Mouse (Mus musculus) midbrain, embryonic 16.5 days (tissue): ENCODE data around the gene Lrp10. TPM values are rescaled to one million over a fixed set of nuclear protein-coding genes. Genes with fewer than 3 reads are reported as not detected.

Experiments used
- ATAC-seq: fragments of 200-750 bp; cut with Nextera tagmentation; 2 replicates; pipeline ENCODE4 v1.8.0; 2017; ENCODE audit warnings: moderate TSS enrichment
- H3K27ac ChIP-seq: fragments of 300-500 bp; sonication (generic); 2 replicates; pipeline ENCODE4 v1.5.1; 2014; ENCODE audit warnings: mild to moderate bottlenecking, low read length, mixed read lengths
- H3K27me3 ChIP-seq: fragments of 300-500 bp; sonication (generic); 2 replicates; pipeline ENCODE4 v1.6.1; 2014; ENCODE audit warnings: low read depth, low read length, mixed read lengths; ENCODE audit not compliant: control insufficient read depth, insufficient read depth
- H3K36me3 ChIP-seq: fragments of 300-500 bp; sonication (generic); 2 replicates; pipeline ENCODE4 v1.6.1; 2014; ENCODE audit warnings: mild to moderate bottlenecking, low read length, moderate library complexity, mixed read lengths; ENCODE audit not compliant: control insufficient read depth, insufficient read depth
- H3K4me1 ChIP-seq: fragments of 300-500 bp; sonication (generic); 2 replicates; pipeline ENCODE4 v1.6.1; 2014; ENCODE audit warnings: mild to moderate bottlenecking, low read length, mixed read lengths; ENCODE audit not compliant: control insufficient read depth, insufficient read depth
- H3K4me2 ChIP-seq: fragments of 300-500 bp; sonication (generic); 2 replicates; pipeline ENCODE4 v1.6.1; 2014; ENCODE audit warnings: mild to moderate bottlenecking, low read length, mixed read lengths
- H3K4me3 ChIP-seq: fragments of 300-500 bp; sonication (generic); 2 replicates; pipeline ENCODE4 v1.5.1; 2014; ENCODE audit warnings: low read depth, mild to moderate bottlenecking, low read length, moderate library complexity, mixed read lengths
- H3K9ac ChIP-seq: fragments of 300-500 bp; sonication (generic); 2 replicates; pipeline ENCODE4 v1.6.1; 2014; ENCODE audit warnings: low read depth, low read length, mixed read lengths
- H3K9me3 ChIP-seq: fragments of 300-500 bp; sonication (generic); replicated peaks from 2 replicates; pipeline ENCODE4 v1.6.1; 2014; ENCODE audit warnings: mild to moderate bottlenecking, low read length, mixed read lengths; ENCODE audit not compliant: control insufficient read depth, poor library complexity, severe bottlenecking
- WGBS: fragments of 180-500 bp; shearing (Covaris S2); extraction: QIAGEN DNeasy Blood & Tissue Kit; methylation state at CpG from one replicate; pipeline ENCODE4 v1.1.7; 2014; 5-methylcytosine and 5-hydroxymethylcytosine counted together
- polyA plus RNA-seq: library from polyadenylated mRNA; unstranded; fragments of >200 nt; fragmentation: Nextera tagmentation; extraction: Ambion mirVana; gene quantifications from 2 replicates; pipeline ENCODE4 v1.2.1, GENCODE M21; 2015

Gene Lrp10
- polyA plus RNA-seq, 1 experiment from 2014 or later = 26.9 TPM

DNA sequence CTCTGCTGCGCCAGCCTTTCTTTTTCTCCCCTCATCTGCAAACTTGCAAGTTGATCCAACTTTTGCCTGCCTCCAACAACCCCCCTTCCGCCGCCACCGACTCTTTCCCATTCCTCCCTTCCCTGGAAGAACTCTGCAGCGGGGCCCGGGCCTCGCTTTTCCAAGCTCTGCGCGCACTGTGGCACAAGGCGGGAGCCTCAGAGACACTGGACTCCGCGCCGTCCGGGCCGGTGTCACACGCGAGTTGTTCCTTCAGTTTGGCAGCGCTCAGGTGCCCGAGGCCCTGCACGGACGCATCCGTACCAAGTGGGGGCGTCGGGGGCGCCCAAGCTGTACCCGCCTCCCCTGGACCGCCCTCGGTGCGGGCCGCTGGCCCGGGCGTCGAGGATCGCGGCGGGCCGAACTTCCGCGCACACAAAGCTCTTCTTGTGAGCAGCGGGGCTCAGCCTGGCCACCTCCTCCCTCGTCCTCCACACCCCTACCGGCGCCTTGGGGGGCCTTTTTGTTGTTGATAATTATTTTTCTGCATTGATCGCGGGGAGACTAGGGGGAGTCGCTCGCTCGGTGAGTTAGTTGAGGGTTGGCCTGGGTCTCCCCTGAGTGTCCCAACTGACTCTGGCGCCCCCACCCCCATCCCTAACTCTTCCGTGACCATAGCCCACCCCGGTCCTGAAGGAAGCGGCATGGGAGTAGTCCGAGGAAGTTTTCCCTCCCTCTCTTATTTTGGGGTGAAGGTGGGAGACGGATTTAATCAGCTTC is 31.7 kb upstream of the Lrp10 start:
- no peaks in the 10 kb centered on the region for H3K27me3 ChIP-seq
- peak overlapping the region; percentile 55 for H3K4me3 ChIP-seq
- no peaks in the 10 kb centered on the region for H3K9me3 ChIP-seq
- H3K27ac ChIP-seq = peak overlapping the region; percentile 79
- H3K9ac ChIP-seq = peak overlapping the region; percentile 76
- ATAC-seq = peak; percentile 30; the same call in 1 of the 2 replicates
- no peaks in the 10 kb centered on the region for H3K36me3 ChIP-seq
- 2% methylated on average over 48 of the region's 54 CpGs for WGBS
- H3K4me1 ChIP-seq = peaks cover 29% of the 10 kb centered on the region
- H3K4me2 ChIP-seq = peak overlapping the region; percentile 88

DNA sequence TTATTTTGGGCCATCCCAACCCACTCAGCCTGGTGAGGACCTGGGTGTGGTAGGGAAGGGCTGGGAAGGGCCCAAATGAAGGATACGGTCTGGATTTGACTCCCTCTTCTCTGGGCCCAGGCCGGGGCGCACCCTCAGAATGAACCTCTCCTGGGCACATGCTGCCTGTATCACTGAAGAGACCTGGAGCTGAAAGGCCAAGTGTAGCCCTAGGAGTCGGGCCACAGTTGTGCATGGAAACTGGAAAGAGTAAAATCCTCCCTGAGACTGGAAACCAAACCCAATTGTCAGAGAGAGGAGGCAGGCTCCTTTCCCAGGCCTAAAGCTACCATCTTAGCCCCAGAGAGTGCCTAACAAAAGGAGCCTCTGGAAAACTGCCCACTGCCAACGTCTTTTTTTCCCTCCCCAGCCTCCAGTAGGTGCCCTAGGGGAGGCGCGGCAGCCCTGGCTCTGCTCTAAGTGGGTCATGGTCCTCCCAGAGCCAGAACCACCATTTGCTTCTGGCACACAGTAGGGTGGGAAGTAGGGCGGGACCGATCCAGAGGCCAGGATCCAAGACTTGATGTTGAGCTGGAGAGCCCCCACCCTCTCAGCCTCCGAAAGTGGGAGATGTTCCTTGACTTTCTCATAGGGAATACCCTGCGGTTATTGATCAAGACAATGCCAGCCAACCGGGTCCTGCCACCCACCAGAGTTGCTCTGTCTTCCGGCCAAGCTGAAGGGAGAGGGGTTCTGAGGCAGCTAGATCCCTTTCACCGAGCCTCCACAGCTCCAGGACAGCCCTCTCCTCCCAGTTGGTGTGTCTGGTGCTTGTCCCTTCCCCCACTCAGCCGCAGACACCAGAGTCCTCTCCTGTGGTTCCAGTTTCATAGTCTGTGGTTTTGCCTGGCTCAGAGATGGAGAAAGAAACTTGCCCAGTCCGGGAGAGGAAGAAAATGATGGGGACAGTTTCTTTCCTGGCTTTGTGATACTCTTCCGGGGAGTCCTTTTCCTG is 30.8 kb upstream of the Lrp10 start:
- H3K27me3 ChIP-seq = no peaks in the 10 kb centered on the region
- no peaks in the 10 kb centered on the region for H3K36me3 ChIP-seq
- H3K4me1 ChIP-seq = peaks cover 20% of the 10 kb centered on the region
- no peaks in the 10 kb centered on the region for H3K9me3 ChIP-seq
- peak overlapping the region; percentile 55 for H3K4me3 ChIP-seq
- peak; percentile 43; the same call in 1 of the 2 replicates for ATAC-seq
- H3K9ac ChIP-seq = peak overlapping the region; percentile 76
- H3K4me2 ChIP-seq = peak overlapping the region; percentile 88
- peak overlapping the region; percentile 79 for H3K27ac ChIP-seq
- WGBS = 34% methylated on average over 17 of the region's 17 CpGs

DNA sequence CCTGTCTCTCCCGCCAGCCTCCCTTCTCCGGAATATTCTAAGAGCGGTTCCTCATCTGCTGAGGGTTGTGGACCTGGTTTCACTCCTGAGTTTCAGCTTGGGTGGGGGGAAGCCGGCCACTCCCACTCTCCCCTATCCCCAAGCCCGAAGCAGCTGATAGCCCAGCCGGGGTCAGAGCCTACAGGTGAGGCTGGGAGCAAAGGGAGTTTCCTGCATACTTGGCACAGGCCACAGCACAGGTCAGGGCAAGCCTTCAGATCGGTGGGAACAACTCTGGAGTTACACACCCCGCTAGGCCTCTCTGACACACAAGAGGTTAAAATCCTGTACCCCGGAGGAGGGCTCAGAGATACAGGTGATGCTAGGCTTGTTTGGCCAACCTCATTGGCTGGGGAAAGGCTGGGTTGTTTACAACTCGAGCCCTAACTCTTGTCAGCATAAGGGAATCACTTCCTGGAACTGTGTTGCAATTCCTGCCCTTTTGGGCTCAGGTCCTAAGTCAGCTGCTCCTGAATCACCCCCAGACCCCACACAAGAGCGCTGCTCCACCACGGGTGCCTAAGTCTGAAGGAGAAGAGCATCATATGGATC is 29.9 kb upstream of the Lrp10 start:
- no peak overlapping the region for H3K9ac ChIP-seq

DNA sequence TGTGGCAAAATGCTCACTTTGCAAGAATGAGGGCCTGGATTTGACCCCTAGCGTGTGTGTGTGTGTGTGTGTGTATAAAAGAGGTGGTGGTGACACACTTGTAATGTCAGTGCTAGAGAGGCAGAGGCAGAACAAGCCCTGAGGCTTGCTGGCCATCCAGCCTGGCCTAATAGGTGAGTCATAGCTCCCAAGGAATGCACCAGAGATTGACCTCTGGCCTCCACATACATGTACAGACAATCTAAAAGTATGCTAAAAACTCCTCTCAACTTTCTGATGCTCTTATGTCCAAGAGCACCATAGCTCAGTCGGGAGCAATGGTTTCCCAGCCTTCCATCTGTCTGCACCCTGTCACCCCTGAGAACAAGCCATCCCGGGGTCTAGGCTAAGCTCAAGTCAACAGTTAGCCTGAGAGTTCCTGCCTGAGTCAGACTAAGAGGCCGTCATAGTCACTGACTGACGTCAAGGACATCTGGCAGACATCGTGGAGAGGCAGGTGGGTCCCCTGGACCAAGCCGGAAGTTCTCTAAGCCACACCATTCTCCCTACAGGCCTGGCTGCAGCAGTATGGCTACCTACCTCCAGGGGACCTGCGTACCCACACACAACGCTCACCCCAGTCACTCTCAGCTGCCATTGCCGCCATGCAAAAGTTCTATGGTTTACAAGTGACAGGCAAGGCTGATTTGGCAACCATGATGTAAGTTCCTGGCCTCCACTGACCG is 28.6 kb upstream of the Lrp10 start:
- H3K27me3 ChIP-seq = no peaks in the 10 kb centered on the region
- ATAC-seq = no peak
- H3K36me3 ChIP-seq = no peaks in the 10 kb centered on the region
- no peaks in the 10 kb centered on the region for H3K9me3 ChIP-seq
- H3K4me1 ChIP-seq = peaks cover 22% of the 10 kb centered on the region
- no peak overlapping the region for H3K27ac ChIP-seq
- H3K9ac ChIP-seq = no peak overlapping the region
- H3K4me3 ChIP-seq = no peak overlapping the region
- no peak overlapping the region for H3K4me2 ChIP-seq
- WGBS = 88% methylated on average over 11 of the region's 11 CpGs

More for the DNA sequence above, 29.9 kb upstream of the Lrp10 start:
- Histone ChIP-seq H3K36me3 (no peaks in the 10 kb centered on the region), H3K27me3 (no peaks in the 10 kb centered on the region), H3K27ac (peak overlapping the region; percentile 51), H3K9me3 (no peaks in the 10 kb centered on the region), H3K4me3 (peak overlapping the region; percentile 55), H3K4me1 (peaks cover 20% of the 10 kb centered on the region), H3K4me2 (peak overlapping the region; percentile 88)
- 67% methylated on average over 12 of the region's 12 CpGs for WGBS
- no peak for ATAC-seq

DNA sequence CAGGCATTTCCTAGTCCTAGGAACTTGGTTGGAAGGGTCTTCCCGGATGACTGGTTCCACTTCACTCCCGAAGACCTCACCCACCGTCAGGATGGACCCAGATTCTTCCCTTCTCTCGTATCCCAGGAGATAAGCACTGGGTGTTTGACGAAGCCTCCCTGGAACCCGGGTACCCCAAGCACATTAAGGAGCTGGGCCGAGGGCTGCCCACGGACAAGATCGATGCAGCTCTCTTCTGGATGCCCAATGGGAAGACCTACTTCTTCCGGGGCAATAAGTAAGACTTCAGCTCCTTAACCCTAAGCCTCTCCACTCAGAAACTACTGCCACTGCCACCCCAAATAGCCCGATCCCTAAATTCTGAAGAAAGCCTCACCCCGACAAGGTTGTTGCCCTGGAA is 24.8 kb upstream of the Lrp10 start:
- no peak overlapping the region for H3K4me2 ChIP-seq
- H3K4me1 ChIP-seq = peaks cover 5% of the 10 kb centered on the region; the same call in 1 of the 2 replicates
- H3K27ac ChIP-seq = no peak overlapping the region
- no peak overlapping the region for H3K9ac ChIP-seq
- H3K4me3 ChIP-seq = no peak overlapping the region
- ATAC-seq = no peak
- 67% methylated on average over 12 of the region's 12 CpGs for whole genome bisulfite sequencing
- no peaks in the 10 kb centered on the region for H3K27me3 ChIP-seq
- H3K36me3 ChIP-seq = no peaks in the 10 kb centered on the region
- H3K9me3 ChIP-seq = no peaks in the 10 kb centered on the region

DNA sequence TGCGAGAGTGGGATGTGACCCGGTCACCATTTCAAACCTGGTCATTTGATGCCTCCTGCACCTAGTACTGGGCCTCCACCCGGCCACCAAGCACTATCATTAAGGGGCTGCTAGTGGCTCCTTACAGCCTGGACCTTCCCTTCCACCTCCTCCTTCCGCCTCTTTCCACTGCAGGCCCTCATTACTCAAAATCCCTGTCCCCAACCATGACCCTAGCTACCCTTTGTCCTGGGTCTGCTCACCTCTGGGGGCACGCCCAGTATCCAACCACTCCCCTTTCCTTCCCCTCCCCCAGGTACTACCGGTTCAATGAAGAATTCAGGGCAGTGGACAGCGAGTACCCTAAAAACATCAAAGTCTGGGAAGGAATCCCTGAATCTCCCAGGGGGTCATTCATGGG is 24.3 kb upstream of the Lrp10 start:
- Histone ChIP-seq H3K4me3 (no peak overlapping the region), H3K27me3 (no peaks in the 10 kb centered on the region), H3K4me1 (peaks cover 5% of the 10 kb centered on the region; the same call in 1 of the 2 replicates), H3K36me3 (no peaks in the 10 kb centered on the region), H3K27ac (no peak overlapping the region), H3K9me3 (no peaks in the 10 kb centered on the region), H3K9ac (no peak overlapping the region), H3K4me2 (no peak overlapping the region)
- ATAC-seq = no peak
- WGBS = 43% methylated on average over 7 of the region's 7 CpGs

DNA sequence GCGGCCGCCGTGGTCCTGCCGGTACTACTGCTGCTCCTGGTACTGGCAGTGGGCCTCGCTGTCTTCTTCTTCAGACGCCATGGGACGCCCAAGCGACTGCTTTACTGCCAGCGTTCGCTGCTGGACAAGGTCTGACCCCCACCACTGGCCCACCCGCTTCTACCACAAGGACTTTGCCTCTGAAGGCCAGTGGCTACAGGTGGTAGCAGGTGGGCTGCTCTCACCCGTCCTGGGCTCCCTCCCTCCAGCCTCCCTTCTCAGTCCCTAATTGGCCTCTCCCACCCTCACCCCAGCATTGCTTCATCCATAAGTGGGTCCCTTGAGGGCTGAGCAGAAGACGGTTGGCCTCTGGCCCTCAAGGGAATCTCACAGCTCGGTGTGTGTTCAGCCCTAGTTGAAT is 23.4 kb upstream of the Lrp10 start:
- 96% methylated on average over 14 of the region's 14 CpGs for WGBS
- H3K4me2 ChIP-seq = no peak overlapping the region
- H3K27me3 ChIP-seq = no peaks in the 10 kb centered on the region
- H3K4me3 ChIP-seq = no peak overlapping the region
- H3K4me1 ChIP-seq = peaks cover 5% of the 10 kb centered on the region; the same call in 1 of the 2 replicates
- H3K27ac ChIP-seq = no peak overlapping the region
- no peak for ATAC-seq
- no peak overlapping the region for H3K9ac ChIP-seq
- H3K36me3 ChIP-seq = no peaks in the 10 kb centered on the region
- no peaks in the 10 kb centered on the region for H3K9me3 ChIP-seq

DNA sequence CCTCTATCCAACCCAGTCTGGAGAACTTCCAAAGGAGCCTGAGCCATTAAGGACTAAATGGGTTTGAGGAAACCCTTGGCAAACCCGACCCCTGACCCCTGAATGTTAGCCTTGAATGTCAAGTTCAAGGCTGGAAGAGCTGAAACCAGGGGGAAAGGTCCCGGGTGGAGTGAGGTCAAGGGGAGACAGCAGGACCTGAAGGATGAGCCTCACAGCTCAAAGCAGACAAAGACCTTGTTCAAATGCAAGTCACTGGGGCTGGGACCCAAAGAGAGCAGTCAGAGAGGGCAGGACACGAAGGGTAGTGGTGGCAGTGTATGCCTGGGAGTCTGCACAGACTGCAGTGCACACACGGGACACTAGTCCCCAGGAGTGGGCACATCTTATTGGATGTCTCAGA is 22.6 kb upstream of the Lrp10 start:
- 73% methylated on average over 4 of the region's 4 CpGs for WGBS

More for the DNA sequence above, 22.6 kb upstream of the Lrp10 start:
- Histone ChIP-seq H3K27ac (no peak overlapping the region), H3K9ac (no peak overlapping the region), H3K9me3 (no peaks in the 10 kb centered on the region), H3K4me1 (peaks cover 5% of the 10 kb centered on the region; the same call in 1 of the 2 replicates), H3K27me3 (no peaks in the 10 kb centered on the region), H3K36me3 (no peaks in the 10 kb centered on the region), H3K4me2 (no peak overlapping the region), H3K4me3 (no peak overlapping the region)
- no peak for ATAC-seq
